Mouse (Mus musculus): Measurements from ENCODE around the gene Gipc2.

GRCm38 (mm10) chr3:152076088-152076487 lies 89.9 kb downstream of the Gipc2 start:
- no peak for TF ChIP-seq POLR2A (IDR thresholded peaks at IDR 0.05; ENCODE audit: low read depth, low read length)
- TF ChIP-seq CTCF (IDR thresholded peaks at IDR 0.05; ENCODE audit: borderline replicate concordance, insufficient read depth, low read length) = no peak

All from embryonic fibroblast, embryonic 13.5 days (primary cell).